In the genomic region with DNA sequence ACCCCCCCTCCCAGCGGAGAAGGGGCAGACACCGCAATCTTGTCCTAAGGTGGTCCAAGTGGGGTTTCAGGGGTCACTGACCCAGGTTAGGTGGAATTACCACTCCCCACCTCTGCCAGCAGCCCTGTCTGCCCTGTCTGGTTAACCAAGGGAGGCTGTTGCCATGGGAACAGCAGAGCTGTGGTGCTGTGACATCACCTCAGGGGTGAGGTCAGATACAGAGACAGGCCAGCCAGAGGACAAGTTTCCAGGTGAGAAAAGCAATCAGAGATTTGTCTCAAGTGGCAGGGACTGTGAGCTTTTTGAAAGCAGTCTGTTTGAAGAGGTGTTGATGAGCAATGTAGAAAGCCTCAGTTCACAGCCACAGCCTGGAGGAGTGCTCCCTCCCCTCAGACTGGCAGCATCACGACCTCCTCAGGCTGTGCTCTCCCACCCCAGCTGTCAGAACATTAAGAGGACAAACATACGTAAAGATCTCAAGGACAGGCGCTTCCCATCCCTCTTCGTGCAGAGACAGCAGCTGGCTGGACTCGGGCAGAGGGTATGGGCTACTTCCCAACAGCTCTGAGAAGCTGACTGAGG, we compare ENCODE assay signal across 9 mouse cellular contexts. TPM values are rescaled to one million over a fixed set of nuclear protein-coding genes. Genes with fewer than 3 reads are reported as not detected.
DNase-seq lines count a peak whose midpoint lies in the region; ATAC-seq and TF ChIP-seq lines count a peak whose summit lies in the region.
"Had no signal": no experiment of that assay in that cellular context is flagged by ENCODE, and none has a peak within 500 bp of the region (broad histone marks: within the 10 kb centered on the region; RNA-seq: fewer than 3 reads in every experiment).

A gene (minus strand): TSS at position 101 of the 582 bp plus-strand sequence.

- no peak within 1 kb of the TSS for H3K4me2 ChIP-seq in intestine, embryonic 16.5 days (ENCODE audit: low read depth, low read length)
- no peak within 1 kb of the TSS for H3K4me2 ChIP-seq in intestine, embryonic 15.5 days (replicated peaks)
- H3K4me2 ChIP-seq in hindbrain, embryonic 14.5 days (replicated peaks) = peak within 1 kb of the TSS; percentile 11; the same call in 1 of the 2 replicates
- peak within 1 kb of the TSS; percentile 18; the same call in 1 of the 2 replicates for H3K4me2 ChIP-seq in midbrain, embryonic 15.5 days
- H3K4me2 ChIP-seq: stomach, embryonic 15.5 days had no signal

- peaks cover 3% of the 10 kb centered on the region for H3K79me2 ChIP-seq in heart, adult 2 months (replicated peaks; ENCODE audit: control insufficient read depth, insufficient read depth, low read length)

- 0 out of 2 replicates have a peak within 1 kb of the TSS, but pooled peaks have one; percentile 2 for H3K9ac ChIP-seq in intestine, embryonic 16.5 days (ENCODE audit: low read depth, low read length)
- no peak within 1 kb of the TSS for H3K9ac ChIP-seq in intestine, embryonic 15.5 days
- H3K9ac ChIP-seq in hindbrain, embryonic 14.5 days = peak within 1 kb of the TSS; percentile 18; the same call in 1 of the 2 replicates
- no peak within 1 kb of the TSS for H3K9ac ChIP-seq in midbrain, embryonic 15.5 days
- no peak within 1 kb of the TSS for H3K9ac ChIP-seq in heart, adult 2 months (ENCODE audit: low read depth, low read length)
- H3K9ac ChIP-seq: stomach, embryonic 15.5 days had no signal

- no peak for TF ChIP-seq EP300 in heart, adult 2 months (IDR thresholded peaks at IDR 0.05; ENCODE audit: insufficient read depth, low read depth, low read length)

- no peaks in the 10 kb centered on the region for H3K9me3 ChIP-seq in intestine, embryonic 16.5 days (ENCODE audit: control insufficient read depth, low read length)
- H3K9me3 ChIP-seq in intestine, embryonic 15.5 days = no peaks in the 10 kb centered on the region
- no peaks in the 10 kb centered on the region for H3K9me3 ChIP-seq in hindbrain, embryonic 14.5 days (ENCODE audit: control insufficient read depth, low read length)
- H3K9me3 ChIP-seq in midbrain, embryonic 15.5 days = no peaks in the 10 kb centered on the region
- H3K9me3 ChIP-seq: stomach, embryonic 15.5 days had no signal

- H3K4me3 ChIP-seq in intestine, embryonic 16.5 days (ENCODE audit: low read length) = no peak within 1 kb of the TSS
- no peak within 1 kb of the TSS for H3K4me3 ChIP-seq in intestine, embryonic 15.5 days (replicated peaks)
- no peak within 1 kb of the TSS for H3K4me3 ChIP-seq in hindbrain, embryonic 14.5 days (replicated peaks; ENCODE audit: low read length)
- no peak within 1 kb of the TSS for H3K4me3 ChIP-seq in midbrain, embryonic 15.5 days
- H3K4me3 ChIP-seq in heart, adult 2 months = no peak within 1 kb of the TSS
- H3K4me3 ChIP-seq: stomach, embryonic 15.5 days had no signal

- H3K27me3 ChIP-seq in intestine, embryonic 16.5 days (replicated peaks; ENCODE audit: control insufficient read depth, insufficient read depth, low read length) = no peaks in the 10 kb centered on the region
- no peaks in the 10 kb centered on the region for H3K27me3 ChIP-seq in intestine, embryonic 15.5 days (replicated peaks)
- no peaks in the 10 kb centered on the region for H3K27me3 ChIP-seq in hindbrain, embryonic 14.5 days (ENCODE audit: control insufficient read depth, insufficient read depth, low read length)
- no peaks in the 10 kb centered on the region for H3K27me3 ChIP-seq in midbrain, embryonic 15.5 days (replicated peaks)
- H3K27me3 ChIP-seq in heart, adult 2 months (ENCODE audit: control insufficient read depth, insufficient read depth, low read length) = no peaks in the 10 kb centered on the region
- H3K27me3 ChIP-seq: stomach, embryonic 15.5 days had no signal

- ATAC-seq in intestine, embryonic 16.5 days = no peak
- ATAC-seq in intestine, embryonic 15.5 days = no peak
- ATAC-seq in hindbrain, embryonic 14.5 days (ENCODE audit: low FRiP score) = no peak
- peak; percentile 52 for ATAC-seq in midbrain, embryonic 15.5 days (replicated peaks)

- no peak for TF ChIP-seq POLR2A in heart, adult 2 months (IDR thresholded peaks at IDR 0.05; ENCODE audit: insufficient read depth, low read depth, low read length)

- 33% methylated on average over 7 of the region's 7 CpGs for WGBS in intestine, embryonic 16.5 days
- 31% methylated on average over 7 of the region's 7 CpGs for WGBS in intestine, embryonic 15.5 days
- WGBS in hindbrain, embryonic 14.5 days = 34% methylated on average over 7 of the region's 7 CpGs
- 30% methylated on average over 7 of the region's 7 CpGs for WGBS in midbrain, embryonic 15.5 days
- WGBS in heart, adult 2 months = 70% methylated on average over 7 of the region's 7 CpGs

- H3K27ac ChIP-seq in intestine, embryonic 16.5 days (ENCODE audit: low read length) = no peak within 1 kb of the TSS
- H3K27ac ChIP-seq in intestine, embryonic 15.5 days = no peak within 1 kb of the TSS
- H3K27ac ChIP-seq in hindbrain, embryonic 14.5 days = 0 out of 2 replicates have a peak within 1 kb of the TSS, but pooled peaks have one; percentile 2
- peak within 1 kb of the TSS; percentile 58 for H3K27ac ChIP-seq in midbrain, embryonic 15.5 days
- H3K27ac ChIP-seq in heart, adult 2 months = no peak within 1 kb of the TSS
- H3K27ac ChIP-seq: stomach, embryonic 15.5 days had no signal

- DNase-seq in T-cell, adult 2 months (ENCODE audit: low spot score) = peak; percentile 78
- DNase-seq in hindbrain, embryonic 14.5 days (ENCODE audit: low spot score) = peak; percentile 38
- DNase-seq in gastrocnemius, postnatal 4 days (ENCODE audit: low spot score in 2 of 2) = no peak
- no peak for DNase-seq in left cerebral cortex, adult 9 months (ENCODE audit: low spot score in 2 of 2)
- no peak for DNase-seq in heart, adult 2 months

- no peak for TF ChIP-seq CTCF in heart, adult 2 months (IDR thresholded peaks at IDR 0.05)

- H3K4me1 ChIP-seq in intestine, embryonic 16.5 days (ENCODE audit: control insufficient read depth, insufficient read depth, low read length) = peaks cover 19% of the 10 kb centered on the region
- H3K4me1 ChIP-seq in intestine, embryonic 15.5 days (replicated peaks) = peaks cover 29% of the 10 kb centered on the region
- peaks cover 23% of the 10 kb centered on the region for H3K4me1 ChIP-seq in hindbrain, embryonic 14.5 days (replicated peaks; ENCODE audit: control insufficient read depth, insufficient read depth, low read length)
- peaks cover 27% of the 10 kb centered on the region for H3K4me1 ChIP-seq in midbrain, embryonic 15.5 days
- peaks cover 10% of the 10 kb centered on the region for H3K4me1 ChIP-seq in heart, adult 2 months (ENCODE audit: control insufficient read depth, insufficient read depth, low read length)

- H3K36me3 ChIP-seq in intestine, embryonic 16.5 days (ENCODE audit: control insufficient read depth, insufficient read depth, low read length) = no peaks in the 10 kb centered on the region
- H3K36me3 ChIP-seq in intestine, embryonic 15.5 days = no peaks in the 10 kb centered on the region
- no peaks in the 10 kb centered on the region for H3K36me3 ChIP-seq in hindbrain, embryonic 14.5 days (replicated peaks; ENCODE audit: control insufficient read depth, insufficient read depth)
- no peaks in the 10 kb centered on the region for H3K36me3 ChIP-seq in midbrain, embryonic 15.5 days (replicated peaks)
- no peaks in the 10 kb centered on the region for H3K36me3 ChIP-seq in heart, adult 2 months (ENCODE audit: control insufficient read depth, insufficient read depth, low read length)
- H3K36me3 ChIP-seq: stomach, embryonic 15.5 days had no signal

- intact Hi-C loops in heart, adult 2 months (cut with DNase I) = no loop called here

RNA-seq across cellular contexts. Expression of the gene that starts here (rescaled TPM):
- 0.20 and 0.24 TPM in 2 replicates for polyA plus RNA-seq in intestine, embryonic 16.5 days (2015; fragmentation: Nextera tagmentation; extraction: Ambion mirVana)
- 0.23 and 0.24 TPM in 2 replicates for polyA plus RNA-seq in intestine, embryonic 15.5 days (2015; fragmentation: Nextera tagmentation; extraction: Ambion mirVana)
- polyA plus RNA-seq in hindbrain, embryonic 14.5 days (2014; fragmentation: Nextera tagmentation; extraction: Ambion mirVana) = 0.17 TPM in 1 of 2 replicates, not detected in the other
- 0.09 and 0.27 TPM in 2 replicates for polyA plus RNA-seq in midbrain, embryonic 15.5 days (2015; fragmentation: Nextera tagmentation; extraction: Ambion mirVana)
- total RNA-seq in gastrocnemius, postnatal 4 days (2021) = 1 to 10 TPM; 3.2 to 4.3 TPM
- total RNA-seq in heart, adult 2 months (2021) = under 1 TPM; 0.32 to 0.65 TPM
- polyA plus RNA-seq in heart, adult 2 months (2012; rRNA removed) = 0.15 and 0.18 TPM in 2 replicates

Comparison
In these comparisons a context has a peak if more than half of its experiments do, and no peak if none do; other contexts are left out.
1. Peak in DNase-seq, H3K27ac ChIP-seq, H3K9ac ChIP-seq and H3K4me2 ChIP-seq in hindbrain, embryonic 14.5 days; RNA of the gene not detected or under 1 TPM.
2. Peak in ATAC-seq, H3K27ac ChIP-seq and H3K4me2 ChIP-seq in midbrain, embryonic 15.5 days; RNA of the gene not detected or under 1 TPM.